Mouse (Mus musculus): ENCODE results near the gene Rasgef1b. TPM values are rescaled to one million over a fixed set of nuclear protein-coding genes. Genes with fewer than 3 reads are reported as not detected.

Gene Rasgef1b
- total RNA-seq, 2 experiments from 2014 or later = 1.5 to 2.6 TPM

DNA sequence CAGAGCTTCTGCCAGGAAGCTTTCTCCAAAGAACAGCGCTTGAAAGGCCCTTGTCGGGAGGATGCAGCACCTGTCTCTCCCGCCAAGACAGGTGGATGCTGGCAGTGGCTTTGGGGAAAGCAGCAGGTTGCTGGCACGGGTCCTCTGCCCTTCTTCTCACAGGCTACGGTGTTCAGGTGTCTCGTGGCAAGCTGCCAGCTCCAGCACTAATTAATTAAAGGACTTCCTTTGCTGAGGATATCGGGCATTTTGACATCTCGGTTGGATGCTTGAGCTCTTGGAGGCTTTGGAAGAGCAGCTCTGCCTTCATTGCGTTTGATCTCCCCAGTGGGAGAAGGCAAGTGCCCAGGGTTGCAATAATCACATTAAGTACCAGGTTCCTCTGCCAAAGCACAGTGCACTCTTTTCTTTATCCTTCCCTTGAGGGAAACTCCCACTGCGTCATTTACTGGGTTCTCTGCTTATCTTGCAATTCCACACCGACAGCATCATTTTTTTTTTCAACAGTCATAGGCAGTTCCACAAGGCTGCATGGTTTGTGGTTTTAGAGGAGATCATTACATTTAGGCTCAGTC is 187.5 kb downstream of the Rasgef1b start:
- no peak for DNase-seq

DNA sequence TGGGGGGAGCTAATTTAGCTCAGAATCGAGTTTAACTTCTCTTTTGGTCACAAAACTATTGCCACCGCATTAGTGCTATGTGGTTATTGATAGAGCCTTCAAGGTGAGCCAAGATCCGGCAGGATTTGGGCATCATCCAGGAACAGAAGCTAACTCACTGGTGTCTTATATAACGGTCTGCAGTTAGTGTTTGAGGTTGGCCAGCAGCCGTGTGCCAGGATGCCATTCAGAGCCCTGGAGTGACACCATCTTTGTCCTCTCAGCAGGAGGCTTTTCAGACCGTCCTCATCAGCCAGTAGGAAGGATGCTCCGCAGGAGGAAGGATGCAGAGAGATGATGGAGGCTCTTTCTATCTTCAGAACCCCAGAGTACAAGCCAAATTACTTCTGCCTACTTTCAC is 195.4 kb downstream of the Rasgef1b start:
- no peak for DNase-seq

DNA sequence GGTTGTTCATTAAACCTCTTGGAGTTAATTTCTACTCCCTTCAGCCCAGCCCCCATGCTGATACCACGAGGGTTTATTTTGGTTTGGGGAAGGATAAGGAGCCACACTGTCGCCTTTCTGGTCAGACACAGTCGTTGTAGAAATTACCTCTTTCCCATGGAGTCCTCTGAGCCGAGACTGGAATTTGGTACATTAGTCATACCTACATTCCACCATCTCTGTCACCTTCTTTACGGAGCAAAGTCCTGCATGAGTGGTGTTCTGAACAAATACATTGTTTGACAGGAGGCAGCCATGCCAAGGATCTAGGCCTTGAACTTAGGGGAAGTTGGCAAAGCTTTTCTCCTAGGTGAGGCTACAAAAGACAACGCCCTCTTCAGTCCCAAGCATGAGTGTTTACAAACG is 202.1 kb downstream of the Rasgef1b start:
- no peak for DNase-seq

DNA sequence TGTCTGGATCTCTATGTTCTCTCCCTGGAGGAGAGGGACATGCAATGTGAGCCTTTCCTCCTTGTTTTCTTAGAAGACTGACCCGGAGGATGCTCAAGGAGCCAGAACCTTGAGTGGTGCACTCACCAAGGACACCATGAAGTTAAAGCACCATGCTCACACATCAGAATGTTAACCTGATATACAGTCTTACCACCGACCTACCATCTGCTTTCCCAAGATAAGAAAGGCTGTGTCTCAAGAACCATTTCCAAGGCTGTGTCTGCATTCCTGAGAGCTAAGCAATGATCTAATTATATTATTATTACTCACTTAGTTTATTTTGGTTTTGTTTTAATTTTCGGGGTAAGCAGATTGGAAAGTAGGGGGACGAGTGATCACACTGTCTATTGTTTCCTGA is 203.2 kb downstream of the Rasgef1b start:
- no peak for DNase-seq

DNA sequence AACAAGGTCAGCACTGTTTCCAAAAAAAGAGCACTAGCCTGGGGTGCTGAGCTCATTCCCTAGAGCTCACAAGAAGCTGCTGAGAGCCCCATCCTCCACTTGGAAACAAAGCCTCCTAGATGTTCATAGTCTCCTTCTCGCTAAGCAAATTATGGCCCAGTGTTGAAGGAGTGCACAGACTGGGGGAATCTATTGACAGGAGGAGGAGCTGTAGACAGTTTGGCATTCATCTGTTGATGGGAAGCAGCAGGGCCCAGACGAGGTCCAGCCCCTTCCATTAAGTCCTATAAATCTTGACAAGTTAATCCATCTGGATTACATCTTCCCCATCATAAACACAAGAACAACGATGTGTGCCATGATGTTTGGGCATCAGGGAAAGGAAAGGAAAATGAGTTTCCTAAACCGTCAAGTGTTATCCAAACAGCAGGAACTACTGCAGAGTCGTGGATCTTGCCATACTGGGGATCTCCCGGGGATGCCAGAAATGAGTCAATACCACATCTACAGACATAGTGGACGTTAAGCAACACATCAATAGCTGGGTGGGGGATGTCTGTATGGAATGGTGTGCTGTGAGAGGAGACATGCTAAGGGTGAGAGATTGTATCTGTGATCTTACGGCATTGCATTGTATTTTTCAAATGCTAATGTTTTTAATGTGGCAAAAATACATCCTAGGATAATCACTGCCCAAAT is 206.1 kb downstream of the Rasgef1b start:
- no peak for DNase-seq

DNA sequence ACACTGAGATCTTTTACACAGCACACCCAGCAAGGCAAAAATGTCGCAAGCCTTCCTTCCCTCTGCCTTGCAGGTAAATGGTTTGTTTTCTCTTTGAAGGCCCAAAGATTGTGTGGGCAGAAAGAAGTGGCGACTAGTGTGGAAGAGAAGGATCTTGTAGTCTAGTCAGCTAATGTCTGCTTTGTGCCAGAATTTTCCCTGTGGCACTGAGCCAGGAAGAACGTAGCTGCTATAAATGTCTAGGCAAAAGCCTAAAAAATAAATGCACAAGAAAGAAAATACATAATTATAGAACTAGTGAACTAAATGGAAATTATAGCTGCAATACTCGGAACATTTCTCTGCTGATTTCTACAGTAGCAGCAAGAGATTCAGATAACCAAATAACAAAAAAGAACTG is 207.5 kb downstream of the Rasgef1b start:
- DNase-seq = peak; percentile 18

DNA sequence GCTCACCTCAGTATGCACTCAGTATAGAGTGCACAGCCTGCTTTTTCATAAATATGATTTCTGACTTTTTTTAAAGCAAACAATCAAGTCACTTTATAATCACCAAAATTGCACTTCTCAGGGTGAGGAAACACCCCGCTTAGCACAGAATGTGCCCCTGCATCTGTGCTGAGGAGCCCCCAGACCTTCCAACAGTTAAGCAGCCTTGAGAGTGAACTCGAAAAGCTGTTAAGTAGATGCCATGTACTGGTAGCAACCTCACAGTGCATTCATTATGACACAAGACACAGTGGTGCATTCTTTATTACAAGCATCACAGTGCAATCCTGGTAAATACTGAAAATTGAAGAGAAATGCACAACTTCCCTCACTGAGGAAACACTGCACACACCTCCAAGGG is 209.3 kb downstream of the Rasgef1b start:
- DNase-seq = no peak

DNA sequence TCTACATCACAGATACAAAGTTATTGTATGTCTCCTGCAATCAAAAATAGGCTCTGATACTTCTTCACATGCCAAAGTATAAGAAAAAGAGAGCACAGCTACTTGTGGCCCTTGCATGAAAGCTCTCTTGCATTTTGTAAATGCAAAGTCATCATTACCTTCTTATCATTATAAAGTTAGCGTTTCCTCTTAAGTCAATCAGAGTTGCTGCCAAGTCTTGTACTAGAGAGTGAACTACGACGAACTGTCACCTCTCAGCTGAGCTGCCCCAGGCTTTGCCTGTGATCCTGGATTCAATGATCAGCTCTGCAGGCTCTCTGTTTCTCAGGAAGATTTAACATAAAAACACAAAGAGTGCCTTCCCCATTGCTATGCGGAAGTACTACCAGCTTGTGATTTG is 209.8 kb downstream of the Rasgef1b start:
- DNase-seq = no peak

DNA sequence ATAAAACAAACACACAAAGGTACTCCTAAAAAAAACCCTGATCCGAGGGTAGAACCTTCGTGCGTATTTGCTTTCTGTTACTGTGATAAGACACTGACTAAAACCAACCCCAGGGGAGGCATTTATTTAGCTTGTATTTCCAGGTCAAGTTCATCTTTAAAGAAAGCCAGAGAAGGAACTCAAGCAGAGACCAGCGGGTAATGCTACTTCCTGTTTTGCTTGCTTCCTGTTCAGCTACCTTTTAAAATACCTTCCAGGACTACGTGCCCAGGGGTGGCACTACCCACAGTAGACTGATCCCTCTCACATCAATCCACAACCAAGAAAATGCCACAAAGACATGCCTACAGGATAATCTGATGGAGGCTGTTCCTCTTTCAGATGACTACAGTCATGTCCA is 212.7 kb downstream of the Rasgef1b start:
- DNase-seq = no peak

DNA sequence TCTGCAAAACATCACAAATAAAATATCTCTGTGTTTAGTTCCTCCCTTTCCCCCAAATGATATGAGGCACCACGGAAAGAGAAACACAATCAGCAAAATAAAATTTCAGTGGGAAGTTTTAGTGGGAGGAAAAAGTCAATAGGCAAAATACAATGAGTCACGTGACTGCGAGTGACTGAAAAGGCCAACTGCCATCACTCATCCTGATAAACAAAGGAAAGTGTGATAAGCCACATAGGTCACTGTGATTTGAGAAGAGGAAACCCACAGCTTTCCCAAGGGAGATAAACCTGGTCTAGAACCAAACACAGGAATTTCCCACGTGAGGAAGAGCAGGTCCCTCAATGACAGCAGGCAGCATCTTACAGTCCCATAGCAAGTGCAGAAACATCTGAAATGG is 213.1 kb downstream of the Rasgef1b start:
- no peak for DNase-seq

DNA sequence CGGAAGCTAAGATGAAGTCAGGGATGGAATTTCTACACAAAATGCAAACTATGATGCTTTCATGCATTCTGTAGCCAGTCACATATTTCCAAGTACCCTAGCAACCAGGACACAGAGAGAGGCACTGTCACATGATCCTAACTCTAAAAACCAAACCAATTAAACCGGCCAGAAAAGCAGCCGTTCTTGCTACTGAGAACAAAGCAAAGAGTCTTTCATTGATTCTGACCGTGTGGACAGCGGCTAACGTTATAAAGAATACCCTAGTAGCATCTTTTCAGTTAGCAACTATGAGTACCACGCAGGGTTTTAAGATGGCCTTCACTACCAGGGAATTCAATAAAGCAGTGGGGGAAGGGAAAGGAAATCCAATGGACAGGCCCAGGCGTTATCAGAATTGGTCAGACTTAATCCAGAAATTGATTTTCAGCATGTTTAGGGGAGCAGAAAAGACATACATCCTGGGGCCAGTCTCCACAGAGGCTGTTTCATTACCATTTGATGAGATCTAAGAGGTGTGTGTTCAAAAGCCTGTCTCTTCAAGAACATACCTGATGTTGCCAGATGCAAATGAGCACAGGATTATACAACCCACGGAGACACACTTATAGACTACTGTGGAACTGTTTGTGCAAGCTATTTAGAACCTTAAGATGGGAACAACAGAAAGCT is 215.5 kb downstream of the Rasgef1b start:
- no peak for DNase-seq

DNA sequence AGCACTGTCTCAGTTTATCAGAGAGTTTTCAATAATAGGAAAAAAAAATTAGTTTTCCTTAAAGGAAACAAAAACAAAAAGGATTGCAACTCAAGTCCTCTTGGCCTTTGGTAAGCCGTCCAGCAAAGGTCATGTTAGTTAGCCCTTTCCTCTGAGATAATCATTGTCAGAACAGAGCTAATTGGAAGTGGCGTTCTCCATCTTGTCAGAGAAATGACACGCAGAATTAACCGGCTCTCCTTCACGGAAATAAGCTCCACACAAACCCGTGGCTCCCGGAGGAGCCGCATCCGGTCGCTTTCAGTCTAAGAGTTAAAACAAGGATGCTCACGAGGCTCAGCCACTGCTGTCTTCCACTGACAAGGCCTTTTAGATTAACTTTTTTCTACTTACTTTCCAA is 217.8 kb downstream of the Rasgef1b start:
- DNase-seq = no peak

DNA sequence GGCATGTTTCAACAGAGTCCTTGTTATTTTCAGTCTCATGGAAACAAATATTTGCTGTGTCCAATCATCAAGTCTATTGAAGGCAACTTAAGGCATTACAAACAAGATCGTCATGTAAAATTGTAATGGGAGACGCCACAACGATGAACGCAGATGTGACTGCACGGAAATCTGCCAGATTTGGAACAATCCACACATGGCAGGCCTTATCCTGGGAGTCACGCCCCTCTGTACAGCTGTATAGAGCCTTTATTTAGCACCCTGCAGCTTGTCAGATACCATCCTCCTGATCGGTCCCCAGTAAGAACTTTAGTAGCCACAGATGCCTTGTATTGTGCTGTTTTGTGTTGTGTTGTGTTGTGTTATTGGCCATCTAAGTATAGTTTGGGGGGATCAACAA is 222.8 kb downstream of the Rasgef1b start:
- DNase-seq = no peak

DNA sequence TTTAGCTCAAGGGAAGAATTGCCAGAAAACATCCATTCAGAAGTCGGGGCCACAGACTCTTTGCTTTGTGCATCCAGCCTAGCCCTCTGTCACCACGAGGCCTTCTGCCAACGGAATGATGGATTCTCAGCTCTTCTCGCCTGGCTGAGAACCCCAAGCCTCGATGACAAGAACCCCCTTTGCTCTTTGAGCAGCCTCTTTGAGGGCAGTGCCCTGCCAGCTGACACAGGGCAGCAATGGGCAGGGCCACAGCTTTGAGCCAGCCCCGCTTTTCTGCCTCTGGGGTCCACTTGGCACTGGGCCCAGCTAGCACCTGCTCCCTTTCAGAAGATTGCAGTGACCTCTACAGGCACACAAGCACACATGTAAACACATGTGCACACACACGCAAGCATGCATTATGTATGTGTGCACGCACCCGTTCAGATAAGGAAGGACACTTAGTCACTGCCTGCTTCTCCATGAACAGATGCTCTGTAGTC is 224.5 kb downstream of the Rasgef1b start:
- peak; percentile 29 for DNase-seq

DNA sequence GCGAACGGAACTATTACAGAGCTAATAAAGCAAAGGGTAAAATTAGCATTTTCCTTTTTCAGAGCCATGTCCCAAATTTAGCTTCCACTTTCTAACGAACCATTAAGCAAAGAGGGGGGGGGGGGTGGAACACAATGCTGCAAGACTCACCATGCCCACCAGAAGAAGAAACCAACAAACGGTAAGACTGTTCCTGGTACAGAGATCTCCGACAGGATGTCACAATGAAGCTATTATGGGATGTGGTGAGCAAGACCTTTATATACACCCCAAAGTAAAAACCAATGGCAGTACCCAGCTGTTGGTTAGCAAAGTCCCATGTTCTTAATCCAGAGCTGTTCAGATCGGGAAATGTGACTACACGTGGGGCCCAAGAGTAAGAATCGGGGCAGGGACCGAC is 226.2 kb downstream of the Rasgef1b start:
- no peak for DNase-seq

DNA sequence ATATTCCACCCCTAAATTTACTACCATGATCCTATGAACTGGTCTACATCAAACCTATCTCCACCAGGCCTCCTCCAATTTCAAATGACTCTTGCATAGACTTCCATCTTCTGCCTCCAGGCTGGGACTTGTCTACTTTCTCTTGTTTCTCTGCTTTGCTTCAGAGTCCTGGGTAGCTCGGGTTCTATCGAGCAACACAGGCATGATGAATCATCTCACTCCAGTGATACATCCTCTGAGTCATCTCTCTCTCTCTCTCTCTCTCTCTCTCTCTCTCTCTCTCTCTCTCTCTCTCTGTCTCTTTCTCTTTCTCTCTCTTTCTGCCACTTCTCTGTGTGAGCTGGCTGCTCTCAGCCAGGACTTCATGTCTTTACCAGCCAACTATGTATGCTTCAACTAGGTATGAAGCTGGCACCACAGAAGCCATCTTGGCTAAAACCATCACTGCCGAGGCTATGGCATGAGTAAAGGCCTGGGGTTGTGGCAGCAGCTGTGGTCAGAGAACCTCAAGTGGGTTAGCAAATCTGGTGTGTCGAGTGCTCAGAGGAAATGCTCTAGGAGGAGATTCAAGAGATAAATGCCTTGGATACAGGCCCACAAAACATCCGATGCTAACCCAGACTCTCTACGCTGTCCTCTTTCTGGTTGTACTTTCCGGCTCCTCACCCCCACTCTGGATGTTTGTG is 229.3 kb downstream of the Rasgef1b start:
- no peak for DNase-seq

DNA sequence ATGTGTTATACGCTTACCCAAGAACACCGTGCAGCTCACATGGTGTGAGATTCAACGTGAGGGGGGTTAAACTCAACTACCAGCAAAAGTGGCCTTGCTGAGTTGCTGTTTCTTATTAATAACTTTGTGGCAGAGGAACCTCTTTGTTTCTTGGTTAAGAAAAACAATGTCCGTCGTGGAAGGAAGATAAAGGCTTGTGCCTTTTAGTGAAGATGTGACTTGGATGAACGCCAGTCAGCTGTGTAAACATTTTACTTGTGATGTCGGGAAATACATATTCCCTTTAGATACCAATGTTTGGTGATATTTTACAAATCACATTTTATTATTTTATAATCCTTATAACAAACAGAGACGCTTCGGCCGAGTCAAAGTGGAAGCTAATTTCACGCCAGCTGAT is 231.0 kb downstream of the Rasgef1b start:
- no peak for DNase-seq

DNA sequence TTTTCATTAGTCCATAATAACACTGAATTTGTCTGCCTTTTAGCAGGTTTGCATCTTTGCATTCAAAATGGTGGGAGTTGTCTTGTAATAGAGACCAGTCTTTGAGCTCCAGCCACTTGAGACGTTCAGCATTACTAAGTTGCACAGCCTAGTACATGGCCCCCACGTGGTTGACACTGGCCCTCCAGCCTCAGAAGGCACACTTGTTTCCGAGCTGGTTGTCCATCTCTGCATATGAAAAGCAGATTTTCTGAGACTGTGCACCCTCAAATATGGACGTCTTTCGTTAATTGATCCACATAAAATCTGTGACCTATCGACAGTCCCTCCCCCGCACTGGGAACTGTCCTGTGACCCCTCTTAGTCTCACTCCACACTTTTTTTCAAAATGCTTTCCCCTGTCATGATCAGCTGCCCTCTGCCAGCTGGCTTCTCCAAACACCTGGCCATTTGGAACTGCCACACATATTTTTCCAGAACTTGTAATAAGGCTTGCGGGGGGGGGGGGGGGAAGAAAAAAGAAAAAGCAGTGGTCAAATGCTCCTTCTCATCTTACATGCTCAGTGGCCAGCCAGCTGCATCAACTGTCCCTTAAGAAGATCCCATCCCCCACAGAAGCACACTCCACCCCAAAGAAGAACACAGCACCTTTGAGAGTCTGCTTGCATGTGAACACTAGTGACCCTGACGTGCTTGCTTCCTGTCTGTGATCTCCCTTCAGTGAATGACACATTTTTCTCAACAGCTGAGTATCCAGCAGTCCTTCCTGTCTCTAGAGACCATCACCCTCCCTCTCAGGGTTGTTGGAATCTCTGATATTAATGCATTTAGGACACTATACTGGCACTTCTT is 231.7 kb downstream of the Rasgef1b start:
- no peak for DNase-seq

DNA sequence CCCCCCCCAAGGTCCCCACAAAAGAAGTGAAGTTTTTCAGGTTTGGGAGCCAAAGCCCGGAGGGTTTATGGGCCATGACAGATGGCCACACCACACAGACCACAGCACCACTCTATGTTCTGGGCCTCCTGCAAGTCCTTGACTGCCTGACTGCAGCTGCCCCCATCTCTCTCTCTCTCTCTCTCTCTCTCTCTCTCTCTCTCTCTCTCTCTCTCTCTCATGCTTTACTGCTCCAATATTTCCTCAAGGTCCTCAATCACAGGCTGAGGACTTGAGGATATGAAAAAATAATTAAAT is 232.8 kb downstream of the Rasgef1b start:
- DNase-seq = no peak

DNA sequence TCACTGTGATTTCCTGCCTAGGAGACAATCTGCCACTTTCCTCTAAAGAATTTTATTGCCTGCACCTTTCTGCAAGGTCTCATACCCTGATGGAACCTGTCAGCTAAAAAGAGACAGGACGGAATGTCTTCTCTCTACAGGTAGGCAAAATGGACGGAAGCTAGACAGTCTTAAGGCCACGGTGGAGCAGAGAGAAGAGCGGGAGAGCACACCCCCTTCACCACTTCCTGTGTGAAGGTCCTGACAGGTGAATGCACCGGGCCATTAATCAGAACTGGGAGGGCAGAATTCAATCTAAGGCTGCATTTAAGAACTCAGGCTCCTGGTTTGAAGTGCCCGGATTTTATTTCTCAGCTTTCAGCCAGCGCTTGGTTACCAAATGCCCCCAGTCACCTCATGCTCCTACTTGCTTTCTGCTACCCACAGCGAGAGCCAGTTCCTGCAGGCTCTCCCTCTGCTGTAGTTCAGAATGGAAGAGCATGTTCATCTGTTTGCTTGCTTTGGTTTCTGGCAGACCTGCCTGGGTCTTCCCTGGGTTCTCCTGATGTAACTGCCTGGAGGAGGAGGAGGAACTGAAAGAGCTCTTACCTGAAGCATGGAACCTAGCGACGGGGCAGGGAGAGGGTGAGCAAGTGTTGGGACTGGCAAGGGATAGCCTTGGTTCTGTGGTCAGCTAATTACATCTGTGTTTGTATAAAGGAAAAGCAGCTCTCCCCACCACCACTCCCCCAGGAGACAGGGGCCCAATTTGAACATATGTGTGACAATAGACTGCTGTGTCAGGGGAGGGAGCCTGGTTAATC is 233.3 kb downstream of the Rasgef1b start:
- no peak for DNase-seq

DNA sequence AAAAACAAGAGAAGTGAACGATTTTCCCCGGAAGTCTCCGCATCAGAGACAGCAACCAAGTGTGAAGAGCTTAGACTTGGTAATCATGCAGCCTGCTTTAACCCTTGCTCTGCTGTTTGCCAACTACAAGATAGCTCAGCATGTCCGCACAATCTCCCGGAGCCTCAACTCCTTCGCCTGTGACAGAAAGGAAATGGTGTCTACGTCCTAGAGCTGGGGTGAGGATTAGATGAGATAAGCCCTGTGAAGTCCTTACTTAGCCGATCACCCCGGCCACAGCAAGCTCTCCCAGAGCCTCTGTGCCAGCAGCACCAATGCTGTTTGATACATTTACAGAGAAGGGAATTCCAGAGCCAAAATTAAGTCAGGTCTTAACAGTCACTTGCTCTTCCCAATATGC is 235.0 kb downstream of the Rasgef1b start:
- DNase-seq = no peak

DNA sequence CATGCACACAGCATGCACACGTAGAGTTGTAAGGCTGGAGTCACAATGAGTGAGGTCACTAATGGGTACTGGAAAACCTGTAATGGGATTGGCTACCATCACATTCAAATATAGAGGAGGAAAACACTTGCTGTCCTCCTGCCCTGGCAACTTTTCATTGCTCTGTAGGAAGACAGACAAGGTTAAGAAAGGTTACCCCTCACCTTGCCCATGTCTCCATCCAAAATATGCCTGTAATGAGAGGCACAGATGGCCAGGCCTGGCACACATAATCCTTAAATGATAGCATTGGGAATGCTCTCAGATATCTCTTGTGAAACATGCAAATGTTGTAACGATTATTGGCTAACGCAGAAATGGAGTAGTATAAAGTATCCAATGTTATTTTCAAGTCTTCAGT is 235.8 kb downstream of the Rasgef1b start:
- DNase-seq = no peak

Data from gastrocnemius, postnatal 10 days (tissue).